Comparison of ENCODE assay signal across 19 mouse cellular contexts in the genomic region with DNA sequence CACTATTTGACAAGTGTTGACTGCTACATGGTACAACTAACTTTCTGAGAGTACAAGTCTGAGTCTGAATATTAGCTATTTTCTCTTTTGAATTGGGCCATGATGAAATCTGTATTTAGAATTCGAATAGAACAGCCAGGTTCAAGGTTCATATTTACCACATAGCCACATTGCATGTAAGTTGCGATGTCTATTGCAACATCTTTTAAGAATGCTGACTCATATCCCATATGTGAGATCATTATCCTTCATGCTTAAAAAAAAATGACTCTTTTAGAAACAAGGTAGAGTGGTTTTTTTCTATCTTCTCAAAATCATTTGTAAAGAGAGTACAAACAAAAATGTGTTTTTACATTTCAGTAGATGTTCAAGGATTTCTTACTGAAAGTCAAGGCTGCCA. TPM values are rescaled to one million over a fixed set of nuclear protein-coding genes. Genes with fewer than 3 reads are reported as not detected.
DNase-seq lines count a peak whose midpoint lies in the region; ATAC-seq and TF ChIP-seq lines count a peak whose summit lies in the region.
"Had no signal": no experiment of that assay in that cellular context is flagged by ENCODE, and none has a peak within 500 bp of the region (broad histone marks: within the 10 kb centered on the region; RNA-seq: fewer than 3 reads in every experiment).

No protein-coding gene starts in this region.

- H3K9me3 ChIP-seq in lung, postnatal 0 days (ENCODE audit: low read length) = no peaks in the 10 kb centered on the region
- H3K9me3 ChIP-seq in CH12.LX (replicated peaks; ENCODE audit: low read length) = no peaks in the 10 kb centered on the region
- H3K9me3 ChIP-seq: forebrain, embryonic 12.5 days; kidney, embryonic 15.5 days had no signal

- TF ChIP-seq POLR2A in CH12.LX (IDR thresholded peaks at IDR 0.05; ENCODE audit: low read depth, low read length) (no peak), myocyte (IDR thresholded peaks at IDR 0.05; ENCODE audit: insufficient read length, low read depth) (no peak)
- no peak for TF ChIP-seq POLR2A in embryonic fibroblast, embryonic 13.5 days (IDR thresholded peaks at IDR 0.05; ENCODE audit: low read depth, low read length)

- TF ChIP-seq CTCF in lung, postnatal 0 days (IDR thresholded peaks at IDR 0.05) = no peak
- no peak for TF ChIP-seq CTCF in CH12.LX (conservative IDR thresholded peaks at IDR 0.05 in 1 of 2, IDR thresholded peaks at IDR 0.05 in 1 of 2; ENCODE audit: low read depth in 2 of 2, low read length in 2 of 2)
- no peak for TF ChIP-seq CTCF in embryonic fibroblast, embryonic 13.5 days (IDR thresholded peaks at IDR 0.05; ENCODE audit: borderline replicate concordance, insufficient read depth, low read length)

- TF ChIP-seq EP300 in lung, postnatal 0 days (IDR thresholded peaks at IDR 0.05) = 0 out of 2 replicates have a peak, but pooled peaks have one; percentile 20
- TF ChIP-seq EP300 in CH12.LX (IDR thresholded peaks at IDR 0.05; ENCODE audit: low read length) = peak; percentile 70

- in situ Hi-C loops in CH12.LX (cut with MboI; ENCODE audit: low pct_ligation_motif_present, low pct_unique_long_range_greater_than_20kb, low sequenced_read_pairs) = loop anchor here (25.0 kb wide), 1 partner anchor 296 kb away; no protein-coding TSS in a partner anchor

- no peaks in the 10 kb centered on the region for H3K27me3 ChIP-seq in lung, postnatal 0 days (replicated peaks; ENCODE audit: insufficient read depth, low read length)
- H3K27me3 ChIP-seq in CH12.LX (replicated peaks) = no peaks in the 10 kb centered on the region
- H3K27me3 ChIP-seq in myocyte (ENCODE audit: control insufficient read depth, insufficient read depth, insufficient read length) = no peaks in the 10 kb centered on the region
- H3K27me3 ChIP-seq: Patski had no signal

- H3K27ac ChIP-seq in lung, postnatal 0 days (ENCODE audit: low read length) = no peak overlapping the region
- no peak overlapping the region for H3K27ac ChIP-seq in CH12.LX (ENCODE audit: insufficient read depth, low read depth)
- H3K27ac ChIP-seq in embryonic fibroblast, embryonic 13.5 days (ENCODE audit: insufficient read depth, low read length) = peak overlapping the region; percentile 92
- H3K27ac ChIP-seq: forebrain, embryonic 12.5 days; hindbrain, postnatal 0 days; kidney, embryonic 15.5 days; liver, embryonic 14.5 days had no signal

- ATAC-seq in lung, postnatal 0 days = no peak
- ATAC-seq in megakaryocyte-erythroid progenitor cell, adult 5-6 weeks (replicated peaks; ENCODE audit: low FRiP score, low TSS enrichment, poor library complexity, severe bottlenecking) = no peak
- ATAC-seq: hindbrain, postnatal 0 days; midbrain, embryonic 16.5 days; Patski had no signal

- H3K79me2 ChIP-seq in CH12.LX (replicated peaks; ENCODE audit: control insufficient read depth, extremely low read depth, insufficient read depth, poor library complexity, severe bottlenecking) (no peaks in the 10 kb centered on the region), myocyte (ENCODE audit: control insufficient read depth, insufficient read depth) (no peaks in the 10 kb centered on the region)

- dilution Hi-C loops in CH12.LX (cut with MboI; ENCODE audit: extremely low pct_ligation_motif_present, extremely low pct_unique_long_range_greater_than_20kb, low sequenced_read_pairs) = no loop called here

- no peak overlapping the region for H3ac ChIP-seq in myocyte (ENCODE audit: control insufficient read depth, insufficient read length)

- no peaks in the 10 kb centered on the region for H3K36me3 ChIP-seq in lung, postnatal 0 days (ENCODE audit: insufficient read depth, low read length)
- no peaks in the 10 kb centered on the region for H3K36me3 ChIP-seq in CH12.LX (replicated peaks in 1 of 2; ENCODE audit: control insufficient read depth in 1 of 2, insufficient read depth in 1 of 2, low read length in 1 of 2)
- H3K36me3 ChIP-seq in myocyte (ENCODE audit: control insufficient read depth, insufficient read depth) = no peaks in the 10 kb centered on the region
- H3K36me3 ChIP-seq: forebrain, embryonic 12.5 days; kidney, embryonic 15.5 days had no signal

- H3K9ac ChIP-seq in lung, postnatal 0 days (replicated peaks; ENCODE audit: low read depth) = no peak overlapping the region
- H3K9ac ChIP-seq in CH12.LX (ENCODE audit: insufficient read depth, low read depth) = 0 out of 2 replicates have a peak overlapping the region, but pooled peaks have one; percentile 11
- H3K9ac ChIP-seq: forebrain, embryonic 12.5 days; kidney, embryonic 15.5 days; liver, embryonic 14.5 days had no signal

- DNase-seq in lung, postnatal 0 days (ENCODE audit: low spot score) = peak; percentile 38
- DNase-seq in lung, postnatal 36 days = no peak
- peak; percentile 40 for DNase-seq in CH12.LX (ENCODE audit: extremely low read depth)
- DNase-seq in kidney, adult 18-20 months = no peak
- DNase-seq: adrenal gland, postnatal 36 days; cerebellum, postnatal 10 days; layer of hippocampus, postnatal 36 days; lung, postnatal 14 days had no signal

- H3K4me2 ChIP-seq in lung, postnatal 0 days (replicated peaks; ENCODE audit: low read depth, low read length) = no peak overlapping the region
- H3K4me2 ChIP-seq in CH12.LX (ENCODE audit: insufficient read depth, low read depth, poor library complexity, severe bottlenecking) = no peak overlapping the region
- H3K4me2 ChIP-seq in myocyte (ENCODE audit: low read depth) = peak overlapping the region; percentile 2
- H3K4me2 ChIP-seq: forebrain, embryonic 12.5 days; kidney, embryonic 15.5 days had no signal

- H3K4me1 ChIP-seq in lung, postnatal 0 days (ENCODE audit: insufficient read depth, low read depth, low read length) = peaks cover 3% of the 10 kb centered on the region; the same call in 1 of the 2 replicates
- H3K4me1 ChIP-seq in CH12.LX (ENCODE audit: control insufficient read depth in 1 of 2, insufficient read depth in 2 of 2) = peaks cover 31 to 78% of the 10 kb centered on the region in 2 experiments
- H3K4me1 ChIP-seq in embryonic fibroblast, embryonic 13.5 days (ENCODE audit: control insufficient read depth, insufficient read depth, low read length) = peaks cover 9% of the 10 kb centered on the region

- TF ChIP-seq RAD21 in CH12.LX (IDR thresholded peaks at IDR 0.05; ENCODE audit: low read depth, low read length) = no peak

- 60% methylated on average over 2 of the region's 2 CpGs for WGBS in lung, postnatal 0 days

- H3K4me3 ChIP-seq in lung, postnatal 0 days (ENCODE audit: low read depth, low read length) = no peak overlapping the region
- H3K4me3 ChIP-seq in CH12.LX (replicated peaks in 1 of 3; ENCODE audit: low read depth in 2 of 3, low read length in 2 of 3, poor library complexity in 1 of 3) (no peak overlapping the region), myocyte (no peak overlapping the region)
- H3K4me3 ChIP-seq in embryonic fibroblast, embryonic 13.5 days (ENCODE audit: insufficient read depth, low read length) = no peak overlapping the region
- H3K4me3 ChIP-seq: forebrain, embryonic 12.5 days; kidney, embryonic 15.5 days had no signal

TF ChIP-seq in CH12.LX, 34 proteins besides CTCF, POLR2A, EP300 and RAD21 (continues in another document):
- peak; percentile 67; the same call in 1 of the 2 replicates for TF ChIP-seq JUND (conservative IDR thresholded peaks at IDR 0.05; ENCODE audit: low read depth, low read length)
- TF ChIP-seq NELFE (IDR thresholded peaks at IDR 0.05; ENCODE audit: low read depth, low read length) = no peak
- peak; percentile 79; the same call in 1 of the 2 replicates for TF ChIP-seq MAFK (IDR thresholded peaks at IDR 0.05; ENCODE audit: insufficient replicate concordance, low read length)
- TF ChIP-seq HCFC1 (IDR thresholded peaks at IDR 0.05; ENCODE audit: low read depth, low read length) = no peak
- no peak for TF ChIP-seq RCOR1 (conservative IDR thresholded peaks at IDR 0.05; ENCODE audit: low read depth, low read length)
- TF ChIP-seq KAT2A (IDR thresholded peaks at IDR 0.05; ENCODE audit: insufficient replicate concordance, low read length) = no peak
- no peak for TF ChIP-seq E2F4 (IDR thresholded peaks at IDR 0.05; ENCODE audit: insufficient replicate concordance, low read depth, low read length)
- no peak for TF ChIP-seq PAX5 (IDR thresholded peaks at IDR 0.05; ENCODE audit: low read length)
- TF ChIP-seq CHD1 (IDR thresholded peaks at IDR 0.05; ENCODE audit: low read depth, low read length) = no peak
- peak; percentile 49; the same call in 1 of the 2 replicates for TF ChIP-seq MEF2A (IDR thresholded peaks at IDR 0.05; ENCODE audit: borderline replicate concordance, low read depth, low read length)
- TF ChIP-seq MAX (IDR thresholded peaks at IDR 0.05; ENCODE audit: low read length) = no peak
- TF ChIP-seq SIN3A (IDR thresholded peaks at IDR 0.05; ENCODE audit: low read length) = no peak

TF ChIP-seq in myocyte, 11 proteins besides CTCF, POLR2A, EP300 and RAD21:
- TF ChIP-seq TCF12 (IDR thresholded peaks at IDR 0.05; ENCODE audit: insufficient read depth, poor library complexity, severe bottlenecking) = no peak
- TF ChIP-seq CEBPB (IDR thresholded peaks at IDR 0.05; ENCODE audit: insufficient read depth, poor library complexity, severe bottlenecking) = peak; percentile 99

RNA-seq across cellular contexts. Expression of a gene that starts 51.9 kb away (rescaled TPM):
- polyA plus RNA-seq in lung, postnatal 0 days (2015; fragmentation: Nextera tagmentation; extraction: Ambion mirVana) = 5.6 and 6.5 TPM in 2 replicates
- not detected in 2 replicates for total RNA-seq in CH12.LX (2012; rRNA removed)
- total RNA-seq in CH12.LX (2014; rRNA removed) = 0.09 and 0.16 TPM in 2 replicates
- 0.79 and 1.3 TPM in 2 replicates for polyA plus RNA-seq in CH12.LX (2012; ENCODE audit: insufficient read length, low read depth)
- not detected in 2 replicates for polyA plus RNA-seq in embryonic fibroblast, embryonic 13.5 days (2011; ENCODE audit: insufficient read length, low read depth, missing spikeins)
- 0.04 TPM for polyA plus RNA-seq in myocyte (2012; fragmentation: generic; extraction: Trizol)
- not detected in 2 replicates for total RNA-seq in megakaryocyte-erythroid progenitor cell, adult 5-6 weeks (2014; fragmentation: Nextera tagmentation)
- not detected in 2 replicates for total RNA-seq in megakaryocyte-erythroid progenitor cell, adult 5-6 weeks (2017)
- total RNA-seq: hematopoietic stem cell, adult 5-6 weeks had no signal
- polyA plus RNA-seq: large intestine, adult 2 months; liver, embryonic 14.5 days; Patski had no signal

Comparison
In these comparisons a context has a peak if more than half of its experiments do, and no peak if none do; other contexts are left out.
1. DNase-seq: peak in lung, postnatal 0 days (single experiment) and CH12.LX (single experiment); none in lung, postnatal 36 days (single experiment) and kidney, adult 18-20 months (single experiment).